Mouse (Mus musculus) kidney, embryonic 16.5 days (tissue): Measurements from ENCODE around the gene Thpo. TPM values are rescaled to one million over a fixed set of nuclear protein-coding genes. Genes with fewer than 3 reads are reported as not detected.

Source experiments
- ATAC-seq: fragments of 200-750 bp; cut with Nextera tagmentation; 2 replicates; pipeline ENCODE4 v1.8.0; 2017; ENCODE audit warnings: moderate TSS enrichment; ENCODE audit not compliant: low FRiP score, low TSS enrichment
- H3K27ac ChIP-seq: fragments of 300-500 bp; sonication (generic); 2 replicates; pipeline ENCODE4 v1.5.1; 2014; ENCODE audit warnings: low read length
- H3K27me3 ChIP-seq: fragments of 300-500 bp; sonication (generic); 2 replicates; pipeline ENCODE4 v1.6.1; 2014; ENCODE audit warnings: low read length, control low read depth, mixed read lengths; ENCODE audit not compliant: insufficient read depth
- H3K36me3 ChIP-seq: fragments of 300-500 bp; sonication (generic); 2 replicates; pipeline ENCODE4 v1.6.1; 2014; ENCODE audit warnings: low read length, control low read depth, mixed read lengths; ENCODE audit not compliant: insufficient read depth
- H3K4me1 ChIP-seq: fragments of 300-500 bp; sonication (generic); 2 replicates; pipeline ENCODE4 v1.6.1; 2014; ENCODE audit warnings: low read length, control low read depth, mixed read lengths; ENCODE audit not compliant: insufficient read depth
- H3K4me2 ChIP-seq: fragments of 300-500 bp; sonication (generic); replicated peaks from 2 replicates; pipeline ENCODE4 v1.6.1; 2014; ENCODE audit warnings: low read depth, low read length
- H3K4me3 ChIP-seq: fragments of 300-500 bp; sonication (generic); 2 replicates; pipeline ENCODE4 v1.5.1; 2014; ENCODE audit warnings: mild to moderate bottlenecking, low read length
- H3K9ac ChIP-seq: fragments of 300-500 bp; sonication (generic); replicated peaks from 2 replicates; pipeline ENCODE4 v1.6.1; 2014; ENCODE audit warnings: low read length
- H3K9me3 ChIP-seq: fragments of 300-500 bp; sonication (generic); 2 replicates; pipeline ENCODE4 v1.6.1; 2016; ENCODE audit warnings: low read length, control low read depth
- WGBS: fragments of 180-500 bp; shearing (Covaris S2); extraction: QIAGEN DNeasy Blood & Tissue Kit; methylation state at CpG from one replicate; pipeline ENCODE4 v1.1.7; 2014; 5-methylcytosine and 5-hydroxymethylcytosine counted together
- polyA plus RNA-seq: library from polyadenylated mRNA; unstranded; fragments of >200 nt; fragmentation: Nextera tagmentation; extraction: Ambion mirVana; gene quantifications from 2 replicates; pipeline ENCODE4 v1.2.1, GENCODE M21; 2015

Thpo gene
- 1.2 and 2.0 TPM in 2 replicates for polyA plus RNA-seq

- Histone ChIP-seq H3K4me2 (peak within 1 kb of the TSS; percentile 100), H3K4me3 (peak within 1 kb of the TSS; percentile 68), H3K4me1 (peaks cover 28% of the 10 kb centered on the region), H3K27me3 (peaks cover 32% of the 10 kb centered on the region), H3K9me3 (no peaks in the 10 kb centered on the region), H3K27ac (no peak within 1 kb of the TSS), H3K36me3 (no peaks in the 10 kb centered on the region), H3K9ac (peak within 1 kb of the TSS; percentile 80)
- ATAC-seq: no peak
- 3% methylated on average over 45 of the region's 45 CpGs for WGBS
These were observed at the start of gene Thpo for GRCm38 (mm10) chr16:20733731-20734730. Gene Thpo (minus strand): TSS chr16:20734511.

GRCm38 (mm10) chr16:20783891-20784290, 49.6 kb upstream of the Thpo start:
- H3K27ac ChIP-seq: no peak overlapping the region
- H3K36me3 ChIP-seq: no peaks in the 10 kb centered on the region
- 76% methylated on average over 2 of the region's 2 CpGs for WGBS
- H3K9ac ChIP-seq: no peak overlapping the region
- no peak for ATAC-seq
- no peaks in the 10 kb centered on the region for H3K9me3 ChIP-seq
- no peak overlapping the region for H3K4me2 ChIP-seq
- H3K4me3 ChIP-seq: no peak overlapping the region
- H3K4me1 ChIP-seq: no peaks in the 10 kb centered on the region
- no peaks in the 10 kb centered on the region for H3K27me3 ChIP-seq

- H3K4me3 ChIP-seq: no peak overlapping the region
- 55% methylated on average over 4 of the region's 4 CpGs for WGBS
- H3K9me3 ChIP-seq: no peaks in the 10 kb centered on the region
- H3K36me3 ChIP-seq: no peaks in the 10 kb centered on the region
- H3K4me2 ChIP-seq: no peak overlapping the region
- no peak overlapping the region for H3K9ac ChIP-seq
- H3K27ac ChIP-seq: no peak overlapping the region
- ATAC-seq: no peak
- H3K27me3 ChIP-seq: no peaks in the 10 kb centered on the region
- H3K4me1 ChIP-seq: no peaks in the 10 kb centered on the region
These were observed 46.9 kb upstream of the Thpo start for GRCm38 (mm10) chr16:20781101-20781630.

GRCm38 (mm10) chr16:20779846-20780245, 45.5 kb upstream of the Thpo start:
- no peaks in the 10 kb centered on the region for H3K27me3 ChIP-seq
- no peaks in the 10 kb centered on the region for H3K4me1 ChIP-seq
- no peaks in the 10 kb centered on the region for H3K9me3 ChIP-seq
- no peak overlapping the region for H3K27ac ChIP-seq
- 87% methylated on average over 3 of the region's 3 CpGs for WGBS
- no peak overlapping the region for H3K4me3 ChIP-seq
- H3K4me2 ChIP-seq: no peak overlapping the region
- no peak overlapping the region for H3K9ac ChIP-seq
- ATAC-seq: no peak
- H3K36me3 ChIP-seq: no peaks in the 10 kb centered on the region

DNA sequence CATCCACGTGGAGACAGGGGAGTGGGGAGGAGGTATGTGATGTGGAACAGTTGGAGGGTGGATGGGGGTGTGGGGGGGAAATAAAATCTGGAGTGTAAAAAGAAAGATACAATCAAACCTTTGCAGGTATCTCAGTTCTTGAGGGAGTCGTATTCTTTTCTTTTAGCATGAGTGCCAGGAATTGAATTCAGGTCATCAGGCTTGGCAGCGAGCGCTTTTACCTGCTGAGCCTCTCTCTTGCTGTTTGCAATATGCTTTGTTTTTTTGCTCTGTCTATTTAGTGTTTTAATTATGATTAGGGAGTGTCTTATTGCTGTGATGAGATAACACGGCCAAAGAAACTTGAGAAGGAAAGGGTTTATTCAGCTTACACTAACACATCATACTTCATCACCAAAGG, 40.7 kb upstream of the Thpo start:
- Histone ChIP-seq H3K27ac (no peak overlapping the region), H3K4me1 (no peaks in the 10 kb centered on the region), H3K4me3 (no peak overlapping the region), H3K36me3 (no peaks in the 10 kb centered on the region), H3K9me3 (peaks cover 2% of the 10 kb centered on the region; the same call in 1 of the 2 replicates), H3K4me2 (no peak overlapping the region), H3K27me3 (no peaks in the 10 kb centered on the region), H3K9ac (no peak overlapping the region)
- WGBS: 68% methylated on average over 5 of the region's 5 CpGs
- no peak for ATAC-seq

- H3K4me3 ChIP-seq: no peak overlapping the region
- H3K9ac ChIP-seq: no peak overlapping the region
- H3K9me3 ChIP-seq: no peaks in the 10 kb centered on the region
- no peaks in the 10 kb centered on the region for H3K4me1 ChIP-seq
- no peaks in the 10 kb centered on the region for H3K36me3 ChIP-seq
- H3K27ac ChIP-seq: no peak overlapping the region
- no peak for ATAC-seq
- no peaks in the 10 kb centered on the region for H3K27me3 ChIP-seq
- no peak overlapping the region for H3K4me2 ChIP-seq
- 51% methylated on average over 9 of the region's 9 CpGs for WGBS
These were observed 30.9 kb upstream of the Thpo start for GRCm38 (mm10) chr16:20765244-20765643.

DNA sequence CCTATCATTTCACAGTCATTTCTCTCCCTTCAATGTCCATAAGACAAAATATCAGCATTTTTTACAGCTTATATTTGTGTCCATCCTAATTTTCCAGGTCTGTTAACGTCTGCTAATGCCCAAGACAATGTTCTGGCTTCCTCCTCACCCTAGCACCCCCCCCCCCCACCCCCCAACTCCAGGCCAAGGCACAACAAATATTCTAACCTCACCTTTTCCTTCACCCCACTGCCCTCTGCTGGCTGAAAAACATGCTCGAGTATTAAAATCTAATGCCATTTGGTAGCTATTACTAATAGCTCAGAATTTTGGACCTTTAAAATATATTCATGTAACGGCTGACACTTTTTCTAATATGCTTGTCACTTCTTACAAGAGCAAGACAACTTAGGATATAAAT, 27.4 kb upstream of the Thpo start:
- no peaks in the 10 kb centered on the region for H3K27me3 ChIP-seq
- H3K4me2 ChIP-seq: no peak overlapping the region
- H3K36me3 ChIP-seq: no peaks in the 10 kb centered on the region
- H3K4me1 ChIP-seq: no peaks in the 10 kb centered on the region
- WGBS: 7% methylated on average over 3 of the region's 3 CpGs
- no peak for ATAC-seq
- H3K9ac ChIP-seq: no peak overlapping the region
- no peak overlapping the region for H3K27ac ChIP-seq
- H3K4me3 ChIP-seq: no peak overlapping the region
- H3K9me3 ChIP-seq: no peaks in the 10 kb centered on the region

DNA sequence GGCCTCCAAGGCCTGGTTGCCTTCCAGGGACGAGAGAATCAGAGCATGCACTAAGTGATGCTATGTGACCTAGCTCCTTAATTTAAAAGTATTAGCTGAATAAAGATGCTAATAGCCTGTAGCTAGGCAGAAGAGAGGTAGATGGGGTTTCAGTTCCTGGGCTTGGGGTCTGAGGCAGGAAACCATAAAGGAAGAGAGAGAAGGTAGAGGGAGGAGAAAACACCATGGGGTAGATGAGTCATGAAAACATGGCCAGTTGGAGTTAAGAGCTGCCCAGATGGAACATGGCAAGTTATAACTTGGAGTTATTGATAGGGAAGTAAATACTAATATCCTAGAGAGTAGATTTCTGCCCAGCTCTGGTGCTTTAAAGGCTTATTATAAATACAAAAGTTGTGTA, 23.1 kb upstream of the Thpo start:
- Histone ChIP-seq H3K4me1 (no peaks in the 10 kb centered on the region), H3K4me2 (no peak overlapping the region), H3K36me3 (no peaks in the 10 kb centered on the region), H3K27ac (no peak overlapping the region), H3K4me3 (no peak overlapping the region), H3K27me3 (no peaks in the 10 kb centered on the region), H3K9me3 (no peaks in the 10 kb centered on the region), H3K9ac (no peak overlapping the region)
- WGBS: 78% methylated on average over 1 of the region's 1 CpGs
- no peak for ATAC-seq

DNA sequence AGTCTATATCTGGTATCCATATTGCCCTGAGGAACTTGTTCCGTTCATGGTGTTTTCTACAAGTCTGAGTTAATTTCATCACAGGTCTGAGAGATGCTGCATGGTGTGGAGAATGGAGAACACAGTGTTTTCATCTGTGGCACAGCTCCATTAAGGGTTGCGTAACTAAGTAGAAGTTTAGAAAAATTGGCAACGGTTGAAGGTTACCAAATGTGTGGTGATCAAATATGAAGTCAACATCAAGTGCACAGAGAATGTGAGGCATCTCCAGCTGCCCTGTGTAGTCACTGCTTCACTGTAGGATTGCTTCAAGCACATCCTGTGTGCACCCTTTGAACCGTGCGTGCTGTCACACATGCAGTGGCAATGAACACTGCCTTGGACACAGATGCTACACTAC, 21.7 kb upstream of the Thpo start:
- 89% methylated on average over 5 of the region's 5 CpGs for WGBS
- Histone ChIP-seq H3K4me1 (no peaks in the 10 kb centered on the region), H3K36me3 (no peaks in the 10 kb centered on the region), H3K9me3 (no peaks in the 10 kb centered on the region), H3K27me3 (no peaks in the 10 kb centered on the region), H3K9ac (no peak overlapping the region), H3K27ac (no peak overlapping the region), H3K4me3 (no peak overlapping the region), H3K4me2 (no peak overlapping the region)
- no peak for ATAC-seq

DNA sequence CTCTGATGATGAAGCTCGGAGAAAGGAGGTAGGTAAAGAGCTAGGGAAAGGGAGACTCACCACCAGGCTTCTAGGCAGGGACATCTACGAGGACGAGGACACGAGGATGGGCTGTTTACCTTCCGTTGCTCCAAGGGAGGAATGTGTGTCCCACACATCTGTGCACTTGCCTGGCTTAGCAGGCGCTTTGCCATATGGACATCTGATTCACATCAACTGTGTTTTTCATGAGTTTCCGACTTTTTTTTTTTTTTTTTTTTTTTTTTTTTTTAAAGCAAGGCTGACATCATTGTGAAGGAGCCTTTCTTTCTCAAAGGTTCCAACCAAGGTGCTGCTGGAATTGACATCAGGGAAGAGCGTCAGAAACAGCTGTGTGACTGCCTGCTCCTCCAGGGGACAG, 16.2 kb upstream of the Thpo start:
- no peaks in the 10 kb centered on the region for H3K9me3 ChIP-seq
- no peak for ATAC-seq
- H3K4me3 ChIP-seq: no peak overlapping the region
- no peaks in the 10 kb centered on the region for H3K27me3 ChIP-seq
- no peak overlapping the region for H3K9ac ChIP-seq
- no peaks in the 10 kb centered on the region for H3K36me3 ChIP-seq
- no peaks in the 10 kb centered on the region for H3K4me1 ChIP-seq
- no peak overlapping the region for H3K4me2 ChIP-seq
- no peak overlapping the region for H3K27ac ChIP-seq
- 36% methylated on average over 8 of the region's 8 CpGs for WGBS
